Mouse (Mus musculus): ENCODE measurements at regions not wholly inside any gene's neighbourhood (a gene's known extent, or its start where the extent isn't known, plus 50 kb on each side); places are given as distances from the start of the nearest gene placed in this dataset.

GRCm38 (mm10) chr4:106020338-106020737 lies 230.7 kb downstream of the Gm12728 start:
- 33% methylated on average over 4 of the region's 4 CpGs for WGBS
- peak; percentile 37; the same call in 1 of the 2 replicates for ATAC-seq (ENCODE audit: low read depth)
- Histone ChIP-seq H3K9me3 (ENCODE audit: control insufficient read depth, low read length) (no peaks in the 10 kb centered on the region), H3K9ac (ENCODE audit: low read depth, low read length) (no peak overlapping the region), H3K27me3 (replicated peaks; ENCODE audit: control insufficient read depth, insufficient read depth, low read length) (no peaks in the 10 kb centered on the region), H3K36me3 (ENCODE audit: control insufficient read depth, insufficient read depth, low read length) (no peaks in the 10 kb centered on the region), H3K4me2 (ENCODE audit: low read depth, low read length) (no peak overlapping the region), H3K27ac (replicated peaks; ENCODE audit: low read depth, low read length) (no peak overlapping the region), H3K4me3 (ENCODE audit: low read depth, low read length) (no peak overlapping the region), H3K4me1 (ENCODE audit: control insufficient read depth, insufficient read depth, low read length) (peaks cover 16% of the 10 kb centered on the region; the same call in 1 of the 2 replicates)
- peak; percentile 52 for DNase-seq (ENCODE audit: low spot score)

GRCm38 (mm10) chr4:106024591-106024990 lies 234.9 kb downstream of the Gm12728 start:
- no peak overlapping the region for H3K9ac ChIP-seq (ENCODE audit: low read depth, low read length)
- DNase-seq (ENCODE audit: low spot score): no peak
- H3K27ac ChIP-seq (replicated peaks; ENCODE audit: low read depth, low read length): no peak overlapping the region
- peaks cover 36% of the 10 kb centered on the region; the same call in 1 of the 2 replicates for H3K4me1 ChIP-seq (ENCODE audit: control insufficient read depth, insufficient read depth, low read length)
- H3K9me3 ChIP-seq (ENCODE audit: control insufficient read depth, low read length): no peaks in the 10 kb centered on the region
- no peaks in the 10 kb centered on the region for H3K36me3 ChIP-seq (ENCODE audit: control insufficient read depth, insufficient read depth, low read length)
- no peak for ATAC-seq (ENCODE audit: low read depth)
- no peak overlapping the region for H3K4me3 ChIP-seq (ENCODE audit: low read depth, low read length)
- WGBS: 79% methylated on average over 1 of the region's 1 CpGs
- H3K4me2 ChIP-seq (ENCODE audit: low read depth, low read length): no peak overlapping the region
- no peaks in the 10 kb centered on the region for H3K27me3 ChIP-seq (replicated peaks; ENCODE audit: control insufficient read depth, insufficient read depth, low read length)

DNA sequence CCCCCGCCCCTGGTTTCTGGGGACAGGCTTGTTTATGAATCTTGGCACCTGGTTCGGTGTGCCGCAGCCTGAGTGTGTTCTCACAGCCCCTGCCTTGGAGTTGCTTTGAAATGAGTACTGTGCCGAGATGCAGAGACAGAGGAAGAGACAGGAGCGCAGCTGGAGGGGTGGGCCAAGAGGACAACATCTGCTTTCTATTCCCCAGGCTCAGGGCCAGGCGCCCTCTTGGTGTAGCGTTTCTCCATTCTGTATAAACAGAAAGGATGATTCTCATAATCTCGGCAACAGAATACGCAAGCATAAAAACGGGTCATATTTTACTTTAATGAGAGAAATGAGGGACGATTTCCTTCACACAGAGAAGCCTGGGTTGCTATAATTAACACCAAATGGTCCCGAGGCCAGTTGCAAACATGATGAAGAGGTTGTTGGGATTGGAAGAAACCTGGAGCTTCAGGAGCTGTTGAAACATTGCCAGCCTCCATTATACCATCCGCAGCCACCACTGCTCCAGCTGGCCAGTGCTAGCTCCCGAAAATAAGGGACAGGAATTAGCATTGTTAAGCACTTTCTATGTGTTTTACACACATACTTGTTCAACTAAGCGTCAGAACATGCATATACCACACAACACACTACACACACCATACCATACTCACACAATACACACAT lies 236.4 kb downstream of the Gm12728 start:
- peak; percentile 86 for DNase-seq (ENCODE audit: low spot score)
- H3K4me2 ChIP-seq (ENCODE audit: low read depth, low read length): peak overlapping the region; percentile 27
- ATAC-seq (ENCODE audit: low read depth): peak; percentile 76; the same call in 1 of the 2 replicates

GRCm38 (mm10) chr4:106040376-106040775 lies 250.7 kb downstream of the Gm12728 start:
- Histone ChIP-seq H3K4me3 (ENCODE audit: low read depth, low read length) (no peak overlapping the region), H3K4me1 (ENCODE audit: control insufficient read depth, insufficient read depth, low read length) (no peaks in the 10 kb centered on the region), H3K27ac (replicated peaks; ENCODE audit: low read depth, low read length) (no peak overlapping the region), H3K9me3 (ENCODE audit: control insufficient read depth, low read length) (no peaks in the 10 kb centered on the region), H3K27me3 (replicated peaks; ENCODE audit: control insufficient read depth, insufficient read depth, low read length) (no peaks in the 10 kb centered on the region), H3K4me2 (ENCODE audit: low read depth, low read length) (no peak overlapping the region), H3K36me3 (ENCODE audit: control insufficient read depth, insufficient read depth, low read length) (no peaks in the 10 kb centered on the region), H3K9ac (ENCODE audit: low read depth, low read length) (no peak overlapping the region)
- DNase-seq (ENCODE audit: low spot score): no peak
- ATAC-seq (ENCODE audit: low read depth): no peak
- 34% methylated on average over 7 of the region's 7 CpGs for WGBS

More for the DNA sequence above, 236.4 kb downstream of the Gm12728 start:
- Histone ChIP-seq H3K4me3 (ENCODE audit: low read depth, low read length) (no peak overlapping the region), H3K9me3 (ENCODE audit: control insufficient read depth, low read length) (no peaks in the 10 kb centered on the region), H3K27me3 (replicated peaks; ENCODE audit: control insufficient read depth, insufficient read depth, low read length) (no peaks in the 10 kb centered on the region), H3K27ac (replicated peaks; ENCODE audit: low read depth, low read length) (peak overlapping the region; percentile 49; the same call in 1 of the 2 replicates), H3K36me3 (ENCODE audit: control insufficient read depth, insufficient read depth, low read length) (no peaks in the 10 kb centered on the region), H3K4me1 (ENCODE audit: control insufficient read depth, insufficient read depth, low read length) (peaks cover 28% of the 10 kb centered on the region; the same call in 1 of the 2 replicates), H3K9ac (ENCODE audit: low read depth, low read length) (no peak overlapping the region)
- WGBS: 28% methylated on average over 15 of the region's 15 CpGs

DNA sequence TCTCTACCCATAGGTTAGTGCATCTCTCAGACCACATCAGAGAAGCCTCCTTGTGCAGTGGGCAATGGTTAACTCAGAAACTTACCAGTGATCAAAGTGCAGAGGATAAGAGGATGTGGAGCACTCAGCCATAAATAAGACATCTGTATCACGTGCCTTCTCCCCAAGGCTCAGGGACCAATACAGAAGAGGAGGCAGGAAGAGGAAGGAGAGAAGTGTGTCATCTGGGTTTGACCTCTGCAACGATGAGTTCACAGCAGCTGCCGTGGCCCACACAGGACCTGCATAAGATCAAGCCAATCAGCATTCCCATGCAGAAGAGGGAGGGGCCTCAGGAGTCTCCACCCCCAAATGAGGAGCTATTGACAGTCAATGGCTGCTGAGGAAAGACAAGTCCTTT lies 252.8 kb downstream of the Gm12728 start:
- ATAC-seq (ENCODE audit: low read depth): no peak
- Histone ChIP-seq H3K4me3 (ENCODE audit: low read depth, low read length) (no peak overlapping the region), H3K36me3 (ENCODE audit: control insufficient read depth, insufficient read depth, low read length) (no peaks in the 10 kb centered on the region), H3K4me2 (ENCODE audit: low read depth, low read length) (no peak overlapping the region), H3K27me3 (replicated peaks; ENCODE audit: control insufficient read depth, insufficient read depth, low read length) (no peaks in the 10 kb centered on the region), H3K4me1 (ENCODE audit: control insufficient read depth, insufficient read depth, low read length) (no peaks in the 10 kb centered on the region), H3K9ac (ENCODE audit: low read depth, low read length) (no peak overlapping the region), H3K27ac (replicated peaks; ENCODE audit: low read depth, low read length) (no peak overlapping the region), H3K9me3 (ENCODE audit: control insufficient read depth, low read length) (no peaks in the 10 kb centered on the region)
- no peak for DNase-seq (ENCODE audit: low spot score)
- 53% methylated on average over 3 of the region's 3 CpGs for WGBS

DNA sequence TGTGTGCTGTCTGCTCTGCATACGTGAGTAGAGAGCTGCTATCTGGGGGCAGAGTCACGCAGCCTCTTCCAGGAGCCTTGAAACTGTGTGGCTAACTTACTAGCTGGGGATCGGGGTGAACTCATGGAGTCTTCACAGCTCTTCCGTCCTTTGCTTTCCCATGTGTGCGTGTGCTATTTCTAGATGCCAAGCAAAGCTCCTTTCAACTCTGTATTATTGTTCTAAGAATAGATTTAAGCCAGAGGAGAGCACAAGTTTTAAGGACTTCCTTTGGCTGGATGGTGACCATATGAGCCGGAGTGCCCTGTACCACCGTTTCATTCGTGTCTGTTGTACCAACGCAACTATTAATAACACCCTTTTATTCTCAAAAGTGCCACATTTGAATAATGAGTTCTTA lies 254.0 kb downstream of the Gm12728 start:
- H3K36me3 ChIP-seq (ENCODE audit: control insufficient read depth, insufficient read depth, low read length): no peaks in the 10 kb centered on the region
- WGBS: 76% methylated on average over 9 of the region's 9 CpGs
- no peak for DNase-seq (ENCODE audit: low spot score)

DNA sequence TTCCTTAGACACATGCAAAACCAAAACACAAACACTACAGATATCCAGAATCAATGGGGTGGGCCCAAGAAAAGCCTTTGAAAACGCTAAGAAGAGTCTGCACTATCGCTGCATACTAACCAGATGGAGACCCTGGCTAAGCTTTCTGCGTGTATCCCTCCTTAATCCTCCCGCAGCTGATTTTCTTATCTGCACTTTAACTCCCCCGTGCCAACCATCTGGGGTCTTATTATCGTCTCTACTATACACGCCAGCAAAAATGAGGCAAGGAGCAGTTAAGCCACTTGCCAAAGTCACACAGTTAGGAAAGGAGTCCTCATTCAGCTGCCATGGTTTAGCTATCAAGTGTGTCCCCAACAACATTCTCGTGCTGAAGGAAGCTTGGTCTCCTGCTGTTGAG lies 258.4 kb downstream of the Gm12728 start:
- no peak overlapping the region for H3K4me3 ChIP-seq (ENCODE audit: low read depth, low read length)
- H3K9ac ChIP-seq (ENCODE audit: low read depth, low read length): no peak overlapping the region
- H3K27ac ChIP-seq (replicated peaks; ENCODE audit: low read depth, low read length): no peak overlapping the region
- no peak for ATAC-seq (ENCODE audit: low read depth)
- H3K36me3 ChIP-seq (ENCODE audit: control insufficient read depth, insufficient read depth, low read length): no peaks in the 10 kb centered on the region
- H3K9me3 ChIP-seq (ENCODE audit: control insufficient read depth, low read length): no peaks in the 10 kb centered on the region
- 67% methylated on average over 8 of the region's 8 CpGs for WGBS
- H3K27me3 ChIP-seq (replicated peaks; ENCODE audit: control insufficient read depth, insufficient read depth, low read length): no peaks in the 10 kb centered on the region
- no peak for DNase-seq (ENCODE audit: low spot score)
- H3K4me2 ChIP-seq (ENCODE audit: low read depth, low read length): no peak overlapping the region
- no peaks in the 10 kb centered on the region for H3K4me1 ChIP-seq (ENCODE audit: control insufficient read depth, insufficient read depth, low read length)

More for the DNA sequence above, 254.0 kb downstream of the Gm12728 start:
- H3K27me3 ChIP-seq (replicated peaks; ENCODE audit: control insufficient read depth, insufficient read depth, low read length): no peaks in the 10 kb centered on the region
- no peaks in the 10 kb centered on the region for H3K4me1 ChIP-seq (ENCODE audit: control insufficient read depth, insufficient read depth, low read length)
- no peak for ATAC-seq (ENCODE audit: low read depth)
- no peak overlapping the region for H3K9ac ChIP-seq (ENCODE audit: low read depth, low read length)
- H3K27ac ChIP-seq (replicated peaks; ENCODE audit: low read depth, low read length): no peak overlapping the region
- no peaks in the 10 kb centered on the region for H3K9me3 ChIP-seq (ENCODE audit: control insufficient read depth, low read length)
- no peak overlapping the region for H3K4me3 ChIP-seq (ENCODE audit: low read depth, low read length)
- H3K4me2 ChIP-seq (ENCODE audit: low read depth, low read length): no peak overlapping the region

DNA sequence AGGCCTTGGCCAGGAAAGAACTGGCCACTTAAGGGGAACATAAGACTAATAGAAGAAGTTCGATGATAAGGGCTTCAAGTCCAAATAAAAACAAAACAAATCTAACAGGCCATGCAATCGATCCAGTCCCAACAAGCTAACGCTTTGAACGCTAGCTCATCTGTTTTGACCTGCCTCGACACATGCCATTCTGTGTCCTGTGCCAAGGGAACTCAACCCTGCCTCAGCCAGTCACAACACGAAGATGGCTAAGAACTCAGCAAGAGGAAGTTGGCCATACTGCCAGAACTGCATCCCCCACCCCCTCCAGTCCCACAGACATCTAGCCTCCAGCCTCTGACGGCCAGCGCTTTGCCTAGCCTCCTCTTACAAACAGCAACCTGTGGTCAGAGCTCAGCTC lies 259.1 kb downstream of the Gm12728 start:
- no peak for DNase-seq (ENCODE audit: low spot score)
- 73% methylated on average over 8 of the region's 8 CpGs for WGBS

GRCm38 (mm10) chr4:106049880-106050279 lies 260.2 kb downstream of the Gm12728 start:
- no peak overlapping the region for H3K9ac ChIP-seq (ENCODE audit: low read depth, low read length)
- H3K36me3 ChIP-seq (ENCODE audit: control insufficient read depth, insufficient read depth, low read length): no peaks in the 10 kb centered on the region
- H3K4me1 ChIP-seq (ENCODE audit: control insufficient read depth, insufficient read depth, low read length): no peaks in the 10 kb centered on the region
- H3K4me3 ChIP-seq (ENCODE audit: low read depth, low read length): no peak overlapping the region
- H3K4me2 ChIP-seq (ENCODE audit: low read depth, low read length): no peak overlapping the region
- ATAC-seq (ENCODE audit: low read depth): no peak
- no peak overlapping the region for H3K27ac ChIP-seq (replicated peaks; ENCODE audit: low read depth, low read length)
- 97% methylated on average over 3 of the region's 3 CpGs for WGBS
- H3K9me3 ChIP-seq (ENCODE audit: control insufficient read depth, low read length): no peaks in the 10 kb centered on the region
- H3K27me3 ChIP-seq (replicated peaks; ENCODE audit: control insufficient read depth, insufficient read depth, low read length): no peaks in the 10 kb centered on the region
- no peak for DNase-seq (ENCODE audit: low spot score)

More for the DNA sequence above, 259.1 kb downstream of the Gm12728 start:
- H3K4me1 ChIP-seq (ENCODE audit: control insufficient read depth, insufficient read depth, low read length): no peaks in the 10 kb centered on the region
- no peaks in the 10 kb centered on the region for H3K27me3 ChIP-seq (replicated peaks; ENCODE audit: control insufficient read depth, insufficient read depth, low read length)
- H3K4me2 ChIP-seq (ENCODE audit: low read depth, low read length): no peak overlapping the region
- no peak overlapping the region for H3K4me3 ChIP-seq (ENCODE audit: low read depth, low read length)
- ATAC-seq (ENCODE audit: low read depth): no peak
- H3K9ac ChIP-seq (ENCODE audit: low read depth, low read length): no peak overlapping the region
- no peak overlapping the region for H3K27ac ChIP-seq (replicated peaks; ENCODE audit: low read depth, low read length)
- no peaks in the 10 kb centered on the region for H3K36me3 ChIP-seq (ENCODE audit: control insufficient read depth, insufficient read depth, low read length)
- no peaks in the 10 kb centered on the region for H3K9me3 ChIP-seq (ENCODE audit: control insufficient read depth, low read length)

Measured in embryonic facial prominence, embryonic 14.5 days (tissue).